Mouse (Mus musculus): ENCODE measurements around the gene Shisa8. TPM values are rescaled to one million over a fixed set of nuclear protein-coding genes. Genes with fewer than 3 reads are reported as not detected.

Gene Shisa8
- polyA plus RNA-seq, 1 experiment = 0.06 TPM

GRCm38 (mm10) chr15:82164061-82164399 lies 48.6 kb downstream of the Shisa8 start:
- H3K27me3 ChIP-seq (ENCODE audit: control insufficient read depth, insufficient read depth, insufficient read length) = no peaks in the 10 kb centered on the region
- peaks cover 100% of the 10 kb centered on the region for H3K79me2 ChIP-seq (ENCODE audit: control insufficient read depth, insufficient read depth)
- H3K36me3 ChIP-seq (ENCODE audit: control insufficient read depth, insufficient read depth) = peaks cover 9% of the 10 kb centered on the region
- no peak overlapping the region for H3K4me3 ChIP-seq (ENCODE audit: insufficient read depth, poor library complexity, severe bottlenecking)
- no peak for TF ChIP-seq MYOG (IDR thresholded peaks at IDR 0.05; ENCODE audit: control insufficient read depth, extremely low read depth, insufficient read length)
- no peak for TF ChIP-seq CEBPB (IDR thresholded peaks at IDR 0.05; ENCODE audit: low read depth)
- no peak for TF ChIP-seq MAX (IDR thresholded peaks at IDR 0.05)
- TF ChIP-seq CTCF (IDR thresholded peaks at IDR 0.05; ENCODE audit: control insufficient read depth, insufficient read depth, insufficient read length) = no peak
- no peak for TF ChIP-seq MYOD1 (IDR thresholded peaks at IDR 0.05; ENCODE audit: control insufficient read depth, insufficient read length, low read depth)
- TF ChIP-seq FOSL1 (IDR thresholded peaks at IDR 0.05; ENCODE audit: insufficient read depth, low read length, poor library complexity, severe bottlenecking) = no peak
- no peak for TF ChIP-seq USF1 (IDR thresholded peaks at IDR 0.05; ENCODE audit: low read depth)
- H3ac ChIP-seq (ENCODE audit: control insufficient read depth, insufficient read length, low read depth) = no peak overlapping the region
- H3K79me3 ChIP-seq (ENCODE audit: low read depth) = peaks cover 96% of the 10 kb centered on the region

DNA sequence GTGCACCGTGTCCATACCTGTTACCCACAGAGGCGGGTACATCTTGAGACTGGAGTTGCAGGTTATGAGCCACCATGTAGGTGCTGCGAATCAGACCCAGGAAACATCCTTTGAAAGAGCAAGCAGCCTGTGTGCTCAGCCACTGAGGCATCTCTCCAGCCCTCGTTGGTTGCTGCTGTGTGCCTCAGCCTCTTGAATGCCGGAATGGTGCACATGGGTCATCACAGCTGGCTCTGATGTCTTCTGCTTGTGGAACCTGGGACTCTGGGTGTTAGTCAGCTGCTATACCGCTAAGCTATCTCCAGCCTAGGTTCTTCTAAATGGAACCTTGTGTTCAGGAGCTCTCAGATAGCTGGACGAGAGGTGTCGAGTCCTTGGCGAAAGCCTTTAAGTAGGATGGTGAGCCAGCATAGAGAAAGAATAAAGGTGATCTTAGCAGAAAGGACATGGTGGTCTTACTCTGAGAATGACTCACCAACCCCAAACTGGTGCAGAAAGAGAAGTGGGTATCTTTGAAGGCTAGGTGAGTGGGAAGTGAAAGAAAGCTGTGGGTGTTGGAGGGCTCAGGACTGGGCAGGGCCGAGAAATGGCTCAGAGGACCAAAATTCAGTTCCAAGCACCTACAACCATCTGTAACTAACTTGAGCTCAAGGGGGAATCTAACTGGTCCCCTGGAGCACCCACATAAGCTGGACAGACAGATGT lies 49.1 kb downstream of the Shisa8 start:
- no peak for TF ChIP-seq FOSL1 (IDR thresholded peaks at IDR 0.05; ENCODE audit: insufficient read depth, low read length, poor library complexity, severe bottlenecking)
- TF ChIP-seq USF1 (IDR thresholded peaks at IDR 0.05; ENCODE audit: low read depth) = no peak
- no peak for TF ChIP-seq MYOD1 (IDR thresholded peaks at IDR 0.05; ENCODE audit: control insufficient read depth, insufficient read length, low read depth)
- no peak for TF ChIP-seq CEBPB (IDR thresholded peaks at IDR 0.05; ENCODE audit: low read depth)
- H3K4me3 ChIP-seq (ENCODE audit: insufficient read depth, poor library complexity, severe bottlenecking) = no peak overlapping the region
- H3K79me3 ChIP-seq (ENCODE audit: low read depth) = peaks cover 96% of the 10 kb centered on the region
- peaks cover 100% of the 10 kb centered on the region for H3K79me2 ChIP-seq (ENCODE audit: control insufficient read depth, insufficient read depth)
- H3ac ChIP-seq (ENCODE audit: control insufficient read depth, insufficient read length, low read depth) = no peak overlapping the region
- peaks cover 13% of the 10 kb centered on the region for H3K36me3 ChIP-seq (ENCODE audit: control insufficient read depth, insufficient read depth)
- no peaks in the 10 kb centered on the region for H3K27me3 ChIP-seq (ENCODE audit: control insufficient read depth, insufficient read depth, insufficient read length)

DNA sequence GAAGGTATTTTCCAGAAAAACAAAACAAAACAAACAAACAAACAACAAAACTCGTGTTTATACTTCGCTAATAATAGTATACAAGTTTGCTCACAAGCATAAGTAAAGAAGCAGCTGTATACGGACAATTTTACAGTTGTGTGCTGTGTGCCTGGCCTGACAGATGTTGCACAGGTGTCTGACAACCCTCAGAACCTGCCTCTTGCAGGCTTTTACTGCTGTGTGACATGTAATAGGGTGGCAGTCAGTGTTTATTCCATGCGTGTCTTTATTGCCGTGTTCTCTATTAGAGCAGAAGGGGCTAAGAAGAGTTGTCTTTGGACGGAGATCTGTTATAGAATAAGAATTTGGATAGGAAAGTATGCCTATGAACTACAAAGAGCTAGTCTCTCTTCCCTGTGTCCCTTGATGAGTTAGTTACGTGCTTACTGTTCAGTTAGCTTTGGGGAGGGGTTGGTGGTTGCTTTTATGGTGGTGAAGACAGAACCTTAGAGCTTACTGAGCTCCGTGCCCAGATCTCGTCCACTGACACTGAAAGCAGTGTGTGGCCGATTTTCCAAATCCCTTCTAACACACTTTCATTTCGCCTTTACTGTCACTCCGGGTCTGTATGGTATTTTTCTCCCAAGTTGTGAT lies 50.5 kb downstream of the Shisa8 start:
- H3ac ChIP-seq (ENCODE audit: control insufficient read depth, insufficient read length, low read depth) = no peak overlapping the region
- H3K79me3 ChIP-seq (ENCODE audit: low read depth) = peaks cover 96% of the 10 kb centered on the region
- peaks cover 100% of the 10 kb centered on the region for H3K79me2 ChIP-seq (ENCODE audit: control insufficient read depth, insufficient read depth)
- peaks cover 16% of the 10 kb centered on the region for H3K36me3 ChIP-seq (ENCODE audit: control insufficient read depth, insufficient read depth)
- no peak overlapping the region for H3K4me3 ChIP-seq (ENCODE audit: insufficient read depth, poor library complexity, severe bottlenecking)
- no peaks in the 10 kb centered on the region for H3K27me3 ChIP-seq (ENCODE audit: control insufficient read depth, insufficient read depth, insufficient read length)
- TF ChIP-seq MYOD1 (IDR thresholded peaks at IDR 0.05; ENCODE audit: control insufficient read depth, insufficient read length, low read depth) (no peak), CEBPB (IDR thresholded peaks at IDR 0.05; ENCODE audit: low read depth) (no peak)

GRCm38 (mm10) chr15:82160731-82161640 lies 51.6 kb downstream of the Shisa8 start:
- H3K79me2 ChIP-seq (ENCODE audit: control insufficient read depth, insufficient read depth) = peaks cover 100% of the 10 kb centered on the region
- H3K36me3 ChIP-seq (ENCODE audit: control insufficient read depth, insufficient read depth) = peaks cover 13% of the 10 kb centered on the region
- H3K4me3 ChIP-seq (ENCODE audit: insufficient read depth, poor library complexity, severe bottlenecking) = no peak overlapping the region
- H3ac ChIP-seq (ENCODE audit: control insufficient read depth, insufficient read length, low read depth) = no peak overlapping the region
- H3K27me3 ChIP-seq (ENCODE audit: control insufficient read depth, insufficient read depth, insufficient read length) = no peaks in the 10 kb centered on the region
- no peak for TF ChIP-seq USF1 (IDR thresholded peaks at IDR 0.05; ENCODE audit: low read depth)
- no peak for TF ChIP-seq MYOG (IDR thresholded peaks at IDR 0.05; ENCODE audit: control insufficient read depth, extremely low read depth, insufficient read length)
- no peak for TF ChIP-seq MYOD1 (IDR thresholded peaks at IDR 0.05; ENCODE audit: control insufficient read depth, insufficient read length, low read depth)
- no peak for TF ChIP-seq MAX (IDR thresholded peaks at IDR 0.05)
- peaks cover 96% of the 10 kb centered on the region for H3K79me3 ChIP-seq (ENCODE audit: low read depth)

GRCm38 (mm10) chr15:82159471-82159870 lies 53.1 kb downstream of the Shisa8 start:
- Histone ChIP-seq H3K27me3 (ENCODE audit: control insufficient read depth, insufficient read depth, insufficient read length) (no peaks in the 10 kb centered on the region), H3K79me3 (ENCODE audit: low read depth) (peaks cover 97% of the 10 kb centered on the region), H3K4me3 (ENCODE audit: insufficient read depth, poor library complexity, severe bottlenecking) (no peak overlapping the region), H3ac (ENCODE audit: control insufficient read depth, insufficient read length, low read depth) (no peak overlapping the region), H3K36me3 (ENCODE audit: control insufficient read depth, insufficient read depth) (peaks cover 13% of the 10 kb centered on the region), H3K79me2 (ENCODE audit: control insufficient read depth, insufficient read depth) (peaks cover 100% of the 10 kb centered on the region)
- TF ChIP-seq CTCF (IDR thresholded peaks at IDR 0.05; ENCODE audit: control insufficient read depth, insufficient read depth, insufficient read length) = no peak
- TF ChIP-seq USF1 (IDR thresholded peaks at IDR 0.05; ENCODE audit: low read depth) = no peak
- TF ChIP-seq FOSL1 (IDR thresholded peaks at IDR 0.05; ENCODE audit: insufficient read depth, low read length, poor library complexity, severe bottlenecking) = no peak
- no peak for TF ChIP-seq MYOD1 (IDR thresholded peaks at IDR 0.05; ENCODE audit: control insufficient read depth, insufficient read length, low read depth)
- no peak for TF ChIP-seq MAX (IDR thresholded peaks at IDR 0.05)
- TF ChIP-seq MYOG (IDR thresholded peaks at IDR 0.05; ENCODE audit: control insufficient read depth, extremely low read depth, insufficient read length) = no peak
- TF ChIP-seq CEBPB (IDR thresholded peaks at IDR 0.05; ENCODE audit: low read depth) = no peak
